Mouse (Mus musculus): Measurements from ENCODE around the gene Hist1h4a. TPM values are rescaled to one million over a fixed set of nuclear protein-coding genes. Genes with fewer than 3 reads are reported as not detected.
"Not testable (repeated sequence)": the region's sequence is repeated elsewhere in the genome, so short reads cannot be mapped to it uniquely, and the experiment has no call there.

Gene Hist1h4a
- polyA plus RNA-seq, 1 experiment from 2014 or later, result 1.1 TPM

GRCm38 (mm10) chr13:23755000-23755399 is 6.0 kb downstream of the Hist1h4a start:
- Histone ChIP-seq H3K4me3 (no peak overlapping the region), H3K36me3 (no peaks in the 10 kb centered on the region), H3K9me3 (no peaks in the 10 kb centered on the region), H3K27ac (replicated peaks) (no peak overlapping the region), H3K9ac (no peak overlapping the region), H3K27me3 (no peaks in the 10 kb centered on the region), H3K4me1 (replicated peaks) (peaks cover 19% of the 10 kb centered on the region), H3K4me2 (no peak overlapping the region)
- ATAC-seq (ENCODE audit: low read depth), result no peak

GRCm38 (mm10) chr13:23753314-23754078 is 7.5 kb downstream of the Hist1h4a start:
- Histone ChIP-seq H3K27me3 (no peaks in the 10 kb centered on the region), H3K4me1 (replicated peaks) (peaks cover 18% of the 10 kb centered on the region), H3K9ac (no peak overlapping the region), H3K4me3 (no peak overlapping the region), H3K27ac (replicated peaks) (no peak overlapping the region), H3K4me2 (peak overlapping the region; percentile 67; the same call in 1 of the 2 replicates), H3K9me3 (no peaks in the 10 kb centered on the region), H3K36me3 (no peaks in the 10 kb centered on the region)
- ATAC-seq (ENCODE audit: low read depth), result no peak
- 57% methylated on average over 4 of the region's 4 CpGs for WGBS

GRCm38 (mm10) chr13:23752742-23753172 is 8.3 kb downstream of the Hist1h4a start:
- 4% methylated on average over 6 of the region's 6 CpGs for WGBS
- Histone ChIP-seq H3K4me3 (peak overlapping the region; percentile 23; the same call in 1 of the 2 replicates), H3K4me1 (replicated peaks) (peaks cover 26% of the 10 kb centered on the region), H3K9me3 (no peaks in the 10 kb centered on the region), H3K4me2 (peak overlapping the region; percentile 67), H3K27ac (replicated peaks) (peak overlapping the region; percentile 1; the same call in 1 of the 2 replicates), H3K9ac (no peak overlapping the region), H3K36me3 (no peaks in the 10 kb centered on the region), H3K27me3 (no peaks in the 10 kb centered on the region)
- no peak for ATAC-seq (ENCODE audit: low read depth)

- 1% methylated on average over 16 of the region's 47 CpGs for WGBS
These were observed 8.8 kb downstream of the Hist1h4a start, which contains the start of gene Hist1h3b for GRCm38 (mm10) chr13:23752067-23752741. Gene Hist1h3b (plus strand): TSS chr13:23752267.

GRCm38 (mm10) chr13:23751478-23751956 is 9.5 kb downstream of the Hist1h4a start:
- peak overlapping the region; percentile 66; the same call in 1 of the 2 replicates for H3K9ac ChIP-seq
- no peaks in the 10 kb centered on the region for H3K27me3 ChIP-seq
- ATAC-seq (ENCODE audit: low read depth), result peak; percentile 44; the same call in 1 of the 2 replicates
- H3K4me1 ChIP-seq (replicated peaks), result peaks cover 29% of the 10 kb centered on the region
- peak overlapping the region; percentile 45 for H3K4me3 ChIP-seq
- peak overlapping the region; percentile 95 for H3K27ac ChIP-seq (replicated peaks)
- H3K9me3 ChIP-seq, result no peaks in the 10 kb centered on the region
- under 1% methylated on average over 11 of the region's 11 CpGs for WGBS
- no peaks in the 10 kb centered on the region for H3K36me3 ChIP-seq
- H3K4me2 ChIP-seq, result peak overlapping the region; percentile 67

More at GRCm38 (mm10) chr13:23752067-23752741, 8.8 kb downstream of the Hist1h4a start, which contains the start of gene Hist1h3b:
- Histone ChIP-seq H3K27ac (replicated peaks) (peak within 1 kb of the TSS; percentile 95), H3K4me1 (replicated peaks) (peaks cover 27% of the 10 kb centered on the region), H3K4me2 (peak within 1 kb of the TSS; percentile 67), H3K9ac (peak within 1 kb of the TSS; percentile 66), H3K4me3 (peak within 1 kb of the TSS; percentile 45)
- H3K27me3 ChIP-seq, H3K36me3 ChIP-seq, H3K9me3 ChIP-seq: not testable (repeated sequence)
- ATAC-seq (ENCODE audit: low read depth), result peak; percentile 76

GRCm38 (mm10) chr13:23750839-23751477 is 10.1 kb downstream of the Hist1h4a start, which contains the start of gene Hist1h2ab:
Gene Hist1h2ab (plus strand): TSS chr13:23751126.
- Histone ChIP-seq H3K9ac (peak within 1 kb of the TSS; percentile 66), H3K27ac (replicated peaks) (peak within 1 kb of the TSS; percentile 95), H3K4me3 (peak within 1 kb of the TSS; percentile 45), H3K4me1 (replicated peaks) (peaks cover 29% of the 10 kb centered on the region), H3K4me2 (peak within 1 kb of the TSS; percentile 67)
- not testable (repeated sequence) for H3K9me3 ChIP-seq, H3K27me3 ChIP-seq, H3K36me3 ChIP-seq
- 2% methylated on average over 33 of the region's 47 CpGs for WGBS
- peak; percentile 40; the same call in 1 of the 2 replicates for ATAC-seq (ENCODE audit: low read depth)

GRCm38 (mm10) chr13:23749563-23750121 is 11.4 kb downstream of the Hist1h4a start:
- ATAC-seq (ENCODE audit: low read depth), result no peak
- 89% methylated on average over 5 of the region's 5 CpGs for WGBS
- Histone ChIP-seq H3K27ac (replicated peaks) (no peak overlapping the region; the same call in 1 of the 2 replicates), H3K9ac (no peak overlapping the region), H3K36me3 (no peaks in the 10 kb centered on the region), H3K4me2 (no peak overlapping the region), H3K27me3 (no peaks in the 10 kb centered on the region), H3K4me1 (replicated peaks) (peaks cover 29% of the 10 kb centered on the region), H3K4me3 (no peak overlapping the region), H3K9me3 (no peaks in the 10 kb centered on the region)

- no peaks in the 10 kb centered on the region for H3K36me3 ChIP-seq
- H3K4me2 ChIP-seq, result peak overlapping the region; percentile 71; the same call in 1 of the 2 replicates
- no peak for ATAC-seq (ENCODE audit: low read depth)
- H3K27ac ChIP-seq (replicated peaks), result peak overlapping the region; percentile 95
- H3K27me3 ChIP-seq, result no peaks in the 10 kb centered on the region
- 11% methylated on average over 4 of the region's 4 CpGs for WGBS
- peaks cover 31% of the 10 kb centered on the region for H3K4me1 ChIP-seq (replicated peaks)
- no peak overlapping the region for H3K4me3 ChIP-seq
- peak overlapping the region; percentile 36; the same call in 1 of the 2 replicates for H3K9ac ChIP-seq
- H3K9me3 ChIP-seq, result no peaks in the 10 kb centered on the region
These were observed 13.1 kb downstream of the Hist1h4a start for GRCm38 (mm10) chr13:23747892-23748288.

- peak overlapping the region; percentile 41 for H3K4me3 ChIP-seq
- ATAC-seq (ENCODE audit: low read depth), result no peak; the same call in 1 of the 2 replicates
- 3% methylated on average over 13 of the region's 13 CpGs for WGBS
- H3K36me3 ChIP-seq, result no peaks in the 10 kb centered on the region
- H3K9ac ChIP-seq, result peak overlapping the region; percentile 64
- peak overlapping the region; percentile 71 for H3K4me2 ChIP-seq
- H3K4me1 ChIP-seq (replicated peaks), result peaks cover 27% of the 10 kb centered on the region
- H3K9me3 ChIP-seq, result no peaks in the 10 kb centered on the region
- H3K27me3 ChIP-seq, result no peaks in the 10 kb centered on the region
- H3K27ac ChIP-seq (replicated peaks), result peak overlapping the region; percentile 95
These were observed 13.7 kb downstream of the Hist1h4a start for GRCm38 (mm10) chr13:23747081-23747891.

GRCm38 (mm10) chr13:23746201-23747080 is 14.6 kb downstream of the Hist1h4a start, which contains the start of gene Hist1h2bb:
Gene Hist1h2bb (plus strand): TSS chr13:23746734.
- peak within 1 kb of the TSS; percentile 41 for H3K4me3 ChIP-seq
- WGBS, result under 1% methylated on average over 42 of the region's 58 CpGs
- H3K27me3 ChIP-seq, H3K36me3 ChIP-seq, H3K9me3 ChIP-seq: not testable (repeated sequence)
- peaks cover 23% of the 10 kb centered on the region for H3K4me1 ChIP-seq (replicated peaks)
- peak within 1 kb of the TSS; percentile 71 for H3K4me2 ChIP-seq
- H3K27ac ChIP-seq (replicated peaks), result peak within 1 kb of the TSS; percentile 95
- peak; percentile 94 for ATAC-seq (ENCODE audit: low read depth)
- peak within 1 kb of the TSS; percentile 64 for H3K9ac ChIP-seq
